Mouse (Mus musculus): ENCODE data around the gene Gm12184. TPM values are rescaled to one million over a fixed set of nuclear protein-coding genes. Genes with fewer than 3 reads are reported as not detected.
A peak's percentile ranks its signal among the peaks of the same experiment; 100 is the strongest.
"Not testable (repeated sequence)": the region's sequence is repeated elsewhere in the genome, so short reads cannot be mapped to it uniquely, and the experiment has no call there.

Gm12184 gene
- total RNA-seq (2021): 1 to 10 TPM; 2.9 to 5.0 TPM

DNA sequence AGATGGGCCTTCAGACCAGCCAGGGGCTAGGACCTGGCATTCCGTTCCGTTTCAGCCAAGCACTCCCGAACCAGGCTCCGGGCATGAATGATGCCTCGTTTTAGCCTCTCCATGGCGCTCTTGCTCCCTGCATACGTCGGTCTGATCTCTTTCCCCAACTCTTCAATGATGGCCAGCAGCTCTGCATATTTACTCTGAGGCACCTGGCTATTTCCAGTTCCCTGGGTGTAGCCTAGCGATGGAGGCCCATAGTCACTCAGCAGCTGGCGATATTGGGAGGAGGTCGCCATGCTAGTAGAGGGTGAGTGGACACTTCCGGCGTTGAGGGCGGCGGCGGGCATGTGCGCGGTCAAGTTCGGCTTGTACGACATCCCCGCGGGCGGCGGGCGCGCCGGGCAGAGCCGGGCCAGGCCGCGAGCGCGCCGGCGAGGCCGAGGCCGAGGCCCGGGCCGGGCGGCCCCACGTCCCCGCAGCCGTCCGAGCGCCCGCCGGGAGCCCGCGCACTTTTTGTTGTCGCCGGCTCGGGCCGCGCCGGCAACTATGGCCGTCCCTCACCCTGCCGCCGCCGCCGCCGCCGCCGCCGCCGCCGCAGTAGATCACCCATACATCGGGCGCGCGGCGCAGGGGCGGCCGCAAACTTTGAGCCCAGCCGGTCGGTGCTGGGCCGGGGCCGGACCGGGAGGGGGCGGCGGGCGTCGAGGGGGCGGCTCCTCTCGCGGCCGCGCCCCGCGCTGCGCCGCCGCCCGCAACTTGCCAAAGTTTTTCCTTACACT is at the start of gene Gm12184, which contains the start of gene Trim7:
TSS of gene Gm12184 (minus strand) at position 677 of the 773 bp plus-strand sequence.
TSS of gene Trim7 (plus strand) at position 162 of the 773 bp plus-strand sequence.
- peak; percentile 37 to 40 for DNase-seq
- intact Hi-C loops (cut with DNase I): not testable (repeated sequence)

DNA sequence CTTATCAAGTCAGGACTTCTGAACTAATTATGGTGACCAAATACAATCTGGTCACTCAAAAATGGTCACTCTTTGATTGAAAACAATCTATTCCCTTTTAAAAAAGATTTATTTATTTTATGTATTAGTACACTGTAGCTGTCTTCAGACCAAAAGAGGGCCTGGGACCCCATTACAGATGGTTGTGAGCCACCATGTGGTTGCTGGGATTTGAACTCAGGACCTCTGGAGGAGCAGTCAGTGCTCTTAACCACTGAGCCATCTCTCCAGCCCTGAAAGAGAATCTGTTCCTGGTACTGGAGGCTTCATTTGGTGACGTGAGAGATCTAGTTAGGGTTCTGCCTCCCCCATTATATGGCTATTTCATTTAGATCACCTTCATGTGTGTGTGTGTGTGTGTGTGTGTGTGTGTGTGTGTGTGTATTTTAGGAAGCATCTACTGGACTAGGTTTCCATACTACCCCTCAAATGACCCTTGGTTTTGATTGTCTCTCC is 48.9 kb upstream of the Gm12184 start:
- not testable (repeated sequence) for DNase-seq
- intact Hi-C loops (cut with DNase I): loop anchor here (10.0 kb wide), 1 partner anchor 539 kb away; no protein-coding TSS in a partner anchor

DNA sequence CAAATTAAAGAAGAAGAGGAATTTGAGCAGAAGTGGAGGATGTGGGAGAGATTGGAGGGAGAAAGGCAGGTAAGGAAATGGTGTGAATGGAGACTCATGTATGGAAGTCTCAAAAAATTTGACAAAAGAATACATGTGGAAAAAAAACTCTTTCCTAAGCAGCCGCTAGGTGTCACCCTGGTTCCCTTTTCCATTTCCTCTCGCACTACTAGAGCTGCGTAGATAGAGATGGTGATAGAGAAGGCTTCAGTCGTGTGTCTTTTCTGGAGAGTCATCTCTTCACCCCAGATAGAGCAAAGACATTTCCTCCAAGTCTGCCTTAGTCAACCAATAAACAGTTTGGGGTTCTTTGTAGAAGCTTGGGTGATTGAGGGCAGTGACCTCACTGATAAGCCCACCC is 48.0 kb upstream of the Gm12184 start:
- peak; percentile 57 to 68 for DNase-seq
- intact Hi-C loops (cut with DNase I): loop anchor here (1.0 to 10.0 kb wide), 4 partner anchors 229 to 540 kb away; partner anchors contain the start of genes Btnl9 and Zfp62

DNA sequence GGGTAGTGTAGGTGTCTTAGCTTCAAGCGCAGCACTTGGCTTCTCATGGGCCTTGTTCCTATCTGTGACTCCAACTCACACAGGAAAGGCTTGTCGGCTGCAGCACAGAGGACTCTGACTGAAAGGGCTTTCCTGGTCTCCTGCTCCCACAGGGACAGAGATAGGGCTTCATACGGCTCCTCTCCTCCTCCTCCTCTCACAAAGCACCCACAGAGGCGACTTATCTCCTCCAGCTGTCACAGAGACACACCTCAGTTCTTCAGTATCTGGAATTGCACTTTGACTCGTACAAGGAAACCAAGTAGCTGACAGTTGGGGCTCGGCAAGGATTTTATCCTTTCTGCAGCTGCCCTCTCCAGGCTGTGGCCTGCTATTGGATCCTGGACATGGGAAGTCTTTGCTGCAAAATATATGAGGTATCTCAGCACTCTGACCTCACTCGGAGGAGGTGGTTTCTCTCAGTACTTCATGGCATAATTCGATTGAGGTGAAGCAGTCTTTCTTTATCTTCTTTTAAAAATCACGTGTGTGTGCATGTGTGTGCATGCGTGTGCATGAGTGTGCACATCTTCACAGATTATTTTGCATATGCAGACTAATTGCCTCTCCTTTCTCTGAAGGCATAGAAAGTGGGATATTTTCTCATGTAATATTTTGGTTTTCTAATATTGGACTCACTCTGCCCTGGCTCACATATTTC is 47.3 kb upstream of the Gm12184 start:
- intact Hi-C loops (cut with DNase I): loop anchor here (1.0 to 10.0 kb wide), 4 partner anchors 230 to 541 kb away; partner anchors contain the start of genes Btnl9 and Zfp62
- no peak for DNase-seq

DNA sequence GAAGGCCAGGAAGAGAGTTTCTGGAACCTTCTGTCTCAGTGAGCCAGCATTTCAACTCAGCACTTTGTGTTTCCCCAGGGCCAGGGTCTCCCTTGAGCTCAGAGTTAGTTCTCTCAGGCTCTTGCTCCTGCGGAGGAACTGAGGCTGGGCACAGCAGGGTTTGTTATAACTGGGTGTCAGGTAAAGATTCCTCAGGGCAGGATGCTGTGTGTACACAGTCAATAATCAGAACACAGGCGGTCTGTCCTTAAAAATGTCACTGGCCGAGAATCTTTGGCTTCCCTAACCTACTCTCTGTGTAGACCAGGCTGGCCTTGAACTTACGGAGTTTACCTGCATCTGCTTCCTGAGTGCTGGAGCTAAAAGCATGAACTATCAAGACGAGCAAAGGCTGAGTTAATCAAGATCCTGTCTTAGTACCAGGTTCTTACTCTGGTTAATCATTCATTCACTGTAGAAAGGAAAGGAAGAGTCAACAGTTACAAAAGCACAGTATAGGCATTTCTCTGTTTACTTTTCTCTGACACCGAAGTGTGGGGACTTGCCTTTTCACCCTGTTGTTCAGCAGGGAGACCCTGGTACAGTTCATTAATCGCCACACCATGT is 46.3 kb upstream of the Gm12184 start:
- intact Hi-C loops (cut with DNase I): loop anchor here (5.0 to 10.0 kb wide), 3 partner anchors 315 to 542 kb away; partner anchors contain the start of genes Btnl9 and Zfp62
- DNase-seq: no peak

DNA sequence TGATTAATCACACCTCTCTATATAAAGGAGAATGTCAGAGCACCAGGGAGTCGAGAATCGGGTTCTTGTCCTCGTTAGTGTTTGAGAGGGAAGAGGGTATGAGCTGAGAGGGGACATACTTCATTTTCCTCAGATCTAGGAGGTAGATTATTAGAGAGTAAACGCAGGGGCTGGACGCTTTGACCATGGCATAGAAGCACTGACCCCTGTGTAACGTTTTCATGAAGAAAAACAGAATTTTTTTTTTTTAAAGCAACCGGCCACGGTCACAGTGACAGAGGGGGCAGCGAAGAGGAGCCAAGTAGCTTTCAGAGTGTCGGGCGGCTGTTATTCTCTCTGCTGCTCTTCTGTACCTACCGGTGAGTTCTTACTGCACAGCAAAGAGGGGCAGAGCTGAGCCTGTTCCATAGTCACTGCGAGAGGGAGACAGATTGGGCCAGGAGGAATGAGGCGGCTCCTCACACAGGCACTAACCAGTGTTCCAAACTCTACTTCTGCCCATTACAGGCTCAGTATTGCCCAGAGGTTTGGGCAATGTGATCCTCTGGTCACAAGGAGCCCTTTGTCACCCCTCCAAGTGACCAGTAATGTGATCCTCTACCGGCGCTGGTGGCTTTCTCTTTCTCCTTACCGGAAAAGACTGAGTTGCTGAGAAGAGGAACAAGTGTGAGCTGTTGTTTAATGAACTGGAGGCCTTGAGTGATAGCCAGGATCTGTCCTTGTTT is 45.5 kb upstream of the Gm12184 start:
- intact Hi-C loops (cut with DNase I): loop anchor here (5.0 to 10.0 kb wide), 3 partner anchors 315 to 543 kb away; partner anchors contain the start of genes Btnl9 and Zfp62
- DNase-seq: peak; percentile 57 to 65

DNA sequence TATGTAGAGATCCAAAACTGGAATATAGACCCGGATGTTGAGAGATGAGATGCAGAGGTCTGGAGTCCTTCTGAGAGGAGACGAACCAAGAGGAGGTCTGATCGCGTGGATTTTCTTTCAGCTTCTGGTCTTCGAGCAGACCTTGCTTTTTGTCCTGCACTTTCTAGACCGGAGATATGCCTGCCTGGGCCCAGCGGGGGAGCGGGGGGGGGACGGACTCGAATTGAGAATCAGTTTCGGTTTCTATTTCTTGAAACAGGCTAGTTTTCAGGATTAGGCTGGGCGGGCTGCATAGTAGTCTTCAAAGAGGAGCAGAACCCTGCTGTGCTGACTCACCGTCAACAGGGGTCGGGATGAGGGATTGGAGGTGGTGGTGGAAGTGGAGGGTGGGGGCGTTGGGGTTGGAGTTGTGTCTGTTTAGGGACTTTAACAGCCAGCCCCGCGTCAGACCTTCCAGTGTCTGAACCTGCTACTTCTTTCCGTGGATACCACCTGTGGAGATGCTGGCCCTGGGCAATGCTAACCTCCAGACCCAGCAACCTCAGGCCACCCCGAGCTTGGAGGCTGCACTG is 44.8 kb upstream of the Gm12184 start, which contains the start of gene Irgm1:
TSS of gene Irgm1 (minus strand) at position 483 of the 572 bp plus-strand sequence.
- intact Hi-C loops (cut with DNase I): loop anchor here (5.0 to 10.0 kb wide), 3 partner anchors 316 to 544 kb away; partner anchors contain the start of genes Btnl9 and Zfp62
- peak; percentile 70 to 76 for DNase-seq

DNA sequence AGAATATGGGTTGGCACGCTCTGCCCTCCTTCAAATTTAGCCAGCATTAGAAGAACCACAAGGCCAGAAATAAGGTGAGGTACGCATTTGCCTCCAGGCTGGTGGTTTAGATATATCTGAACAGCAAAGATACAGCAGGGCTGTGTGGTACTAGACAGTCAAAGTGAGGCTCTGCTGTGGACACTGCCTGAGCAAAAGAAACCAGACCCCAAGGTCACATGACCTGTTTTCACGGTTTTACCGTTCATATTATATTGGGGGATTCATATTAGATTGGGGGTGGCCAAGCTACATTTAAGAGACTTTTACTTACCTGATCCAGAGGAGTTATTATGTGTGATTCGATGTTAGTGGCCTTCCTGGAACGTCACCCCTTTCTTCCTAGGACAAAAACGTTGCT is 44.3 kb upstream of the Gm12184 start:
- no peak for DNase-seq
- intact Hi-C loops (cut with DNase I): loop anchor here (5.0 to 10.0 kb wide), 3 partner anchors 317 to 544 kb away; partner anchors contain the start of genes Btnl9 and Zfp62

DNA sequence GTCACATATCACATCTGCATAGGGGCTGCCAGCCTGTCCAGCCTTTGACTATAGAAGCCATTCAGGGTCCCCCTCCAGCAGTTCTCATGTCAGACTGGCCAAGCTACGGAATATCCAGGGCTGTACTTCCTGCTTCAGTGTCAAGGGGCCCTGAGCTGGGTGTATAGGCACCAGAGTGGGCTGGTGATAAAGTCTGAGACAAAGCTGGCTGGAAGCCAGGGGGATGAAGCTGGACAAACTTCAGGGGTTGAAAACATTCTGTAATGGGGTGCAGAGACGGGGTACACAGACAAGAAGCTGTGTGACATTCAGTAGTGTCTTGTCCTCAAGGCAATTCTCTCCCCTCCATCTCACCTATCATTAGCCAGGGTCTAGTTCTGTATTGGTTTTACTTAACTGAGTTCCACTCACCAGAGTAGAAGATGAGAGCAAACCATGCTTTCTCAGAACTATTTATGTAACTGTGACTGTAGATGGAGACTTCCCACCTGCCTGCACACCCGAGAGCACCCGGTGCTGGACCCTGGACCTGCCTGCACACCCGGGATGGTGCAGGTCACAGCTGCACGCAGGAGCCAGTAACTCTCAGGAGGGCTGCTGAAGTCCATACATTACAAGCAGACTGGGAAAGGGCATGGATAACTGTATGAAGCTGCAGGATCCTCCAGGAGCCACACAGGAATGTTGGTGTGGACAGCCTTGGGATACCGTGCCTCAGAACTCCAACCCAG is 43.1 kb upstream of the Gm12184 start:
- intact Hi-C loops (cut with DNase I): loop anchor here (5.0 to 10.0 kb wide), 3 partner anchors 318 to 545 kb away; partner anchors contain the start of genes Btnl9 and Zfp62
- peak in 1 of 2 experiments; percentile 27 for DNase-seq

DNA sequence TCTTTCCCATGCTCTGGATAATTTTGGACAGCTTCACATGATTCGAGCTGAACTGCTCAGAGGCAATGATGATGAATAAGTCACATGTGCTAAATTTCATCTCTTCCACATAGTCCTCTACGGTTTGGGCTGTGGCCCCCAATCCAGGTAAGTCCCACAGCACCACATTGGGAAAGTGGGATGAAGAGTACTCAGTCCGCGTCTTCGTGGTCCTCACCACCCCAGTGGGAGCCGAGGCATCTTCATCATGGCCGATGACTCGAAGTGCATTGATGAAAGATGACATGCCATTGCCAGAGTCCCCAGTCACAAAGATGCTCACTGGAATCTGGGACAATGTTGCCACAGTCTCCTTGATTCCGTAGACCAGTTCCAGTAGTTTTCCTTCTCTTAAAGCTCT is 40.0 kb upstream of the Gm12184 start:
- DNase-seq: no peak
- intact Hi-C loops (cut with DNase I): no loop called here

DNA sequence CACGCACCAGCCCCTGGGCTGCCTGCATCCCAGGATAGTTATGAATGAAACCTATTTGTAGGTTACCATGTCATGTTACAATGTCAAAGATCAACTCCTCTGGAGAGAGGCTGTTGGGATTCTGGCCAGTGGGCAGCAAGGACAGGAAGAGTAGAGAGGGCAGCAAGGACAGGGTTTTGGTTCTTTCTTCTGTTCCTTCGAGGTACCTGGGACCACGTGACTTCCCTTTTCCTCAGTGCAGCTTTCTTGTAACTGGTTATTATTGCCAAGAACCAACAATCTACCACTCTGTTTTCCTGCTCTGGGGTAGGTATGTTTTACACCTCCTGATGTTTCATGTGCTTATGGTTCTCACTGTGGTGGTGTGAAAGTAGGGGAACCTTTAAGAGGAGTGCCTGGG is 37.4 kb upstream of the Gm12184 start:
- no peak for DNase-seq
- intact Hi-C loops (cut with DNase I): no loop called here

DNA sequence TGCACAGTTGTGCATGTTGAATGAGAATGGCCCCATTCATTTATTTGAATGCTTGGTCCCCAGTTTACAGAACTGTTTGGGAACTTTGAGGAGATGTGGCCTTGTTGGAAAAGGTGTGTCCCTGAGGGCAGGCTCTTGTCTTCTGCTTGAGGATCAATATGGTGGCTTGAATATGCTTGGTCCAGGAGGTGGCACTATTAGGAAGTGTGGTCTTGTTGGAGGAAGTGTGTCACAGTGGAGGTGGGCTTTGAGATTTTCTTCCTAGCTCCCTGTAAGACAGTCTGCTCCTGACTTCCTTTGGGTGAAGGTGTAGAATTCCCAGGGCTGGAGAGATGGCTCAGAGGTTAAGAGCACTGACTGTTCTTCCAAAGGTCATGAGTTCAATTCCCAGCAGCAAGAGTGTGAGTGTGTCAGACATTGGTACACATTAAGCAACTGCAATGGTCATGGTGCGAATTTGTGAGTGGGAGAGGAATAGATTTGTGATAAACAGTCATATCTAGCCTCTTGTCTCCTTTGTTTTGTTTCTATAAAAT is 36.4 kb upstream of the Gm12184 start:
- no peak for DNase-seq
- intact Hi-C loops (cut with DNase I): no loop called here

DNA sequence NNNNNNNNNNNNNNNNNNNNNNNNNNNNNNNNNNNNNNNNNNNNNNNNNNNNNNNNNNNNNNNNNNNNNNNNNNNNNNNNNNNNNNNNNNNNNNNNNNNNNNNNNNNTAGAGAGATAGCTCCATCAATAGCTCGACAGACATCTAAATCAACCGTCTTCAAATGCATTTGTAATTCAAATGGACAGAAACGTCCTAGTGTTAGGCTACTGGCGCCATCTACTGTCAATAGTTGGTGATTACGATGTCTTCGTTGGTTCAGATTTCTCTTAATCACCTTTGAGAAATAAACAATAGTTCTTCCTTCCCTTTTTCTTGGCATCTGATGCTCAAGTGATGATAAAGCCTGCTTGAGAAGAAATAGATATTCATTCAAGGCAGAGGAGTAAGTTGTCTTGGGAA is 32.6 kb upstream of the Gm12184 start:
- intact Hi-C loops (cut with DNase I): loop anchor here (5.0 kb wide), 1 partner anchor 393 kb away; no protein-coding TSS in a partner anchor
- peak; percentile 54 to 72 for DNase-seq

DNA sequence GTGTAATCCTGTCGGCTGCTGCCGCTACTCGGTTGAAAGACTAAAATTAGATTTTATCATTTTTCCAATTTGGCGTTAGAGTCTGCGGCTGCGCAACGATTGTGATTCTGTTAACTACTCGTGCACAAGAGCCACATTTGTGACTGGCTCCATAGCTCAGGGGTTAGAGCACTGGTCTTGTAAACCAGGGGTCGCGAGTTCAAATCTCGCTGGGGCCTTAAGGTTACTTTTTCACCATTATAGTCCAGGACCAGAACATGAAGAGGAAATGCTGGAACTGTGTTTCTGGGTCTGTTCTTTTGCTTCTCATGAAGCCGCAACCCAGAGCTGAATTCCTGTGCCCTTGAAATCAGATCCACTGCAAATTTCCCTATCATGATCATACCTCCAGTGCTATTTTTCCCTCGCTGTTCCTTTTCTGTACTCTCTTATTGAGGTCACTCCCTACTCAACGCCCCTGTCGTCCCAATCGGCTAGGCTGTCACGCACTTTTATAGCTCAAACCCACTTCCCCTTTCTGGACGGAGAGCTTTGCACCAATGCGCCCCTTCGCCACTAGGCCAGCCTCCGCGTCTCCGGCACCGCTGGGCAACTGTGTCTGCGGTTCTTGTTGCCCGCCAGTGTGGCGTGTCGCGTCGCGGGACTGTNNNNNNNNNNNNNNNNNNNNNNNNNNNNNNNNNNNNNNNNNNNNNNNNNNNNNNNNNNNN is 27.2 kb upstream of the Gm12184 start:
- intact Hi-C loops (cut with DNase I): no loop called here
- peak; percentile 92 to 93 for DNase-seq

DNA sequence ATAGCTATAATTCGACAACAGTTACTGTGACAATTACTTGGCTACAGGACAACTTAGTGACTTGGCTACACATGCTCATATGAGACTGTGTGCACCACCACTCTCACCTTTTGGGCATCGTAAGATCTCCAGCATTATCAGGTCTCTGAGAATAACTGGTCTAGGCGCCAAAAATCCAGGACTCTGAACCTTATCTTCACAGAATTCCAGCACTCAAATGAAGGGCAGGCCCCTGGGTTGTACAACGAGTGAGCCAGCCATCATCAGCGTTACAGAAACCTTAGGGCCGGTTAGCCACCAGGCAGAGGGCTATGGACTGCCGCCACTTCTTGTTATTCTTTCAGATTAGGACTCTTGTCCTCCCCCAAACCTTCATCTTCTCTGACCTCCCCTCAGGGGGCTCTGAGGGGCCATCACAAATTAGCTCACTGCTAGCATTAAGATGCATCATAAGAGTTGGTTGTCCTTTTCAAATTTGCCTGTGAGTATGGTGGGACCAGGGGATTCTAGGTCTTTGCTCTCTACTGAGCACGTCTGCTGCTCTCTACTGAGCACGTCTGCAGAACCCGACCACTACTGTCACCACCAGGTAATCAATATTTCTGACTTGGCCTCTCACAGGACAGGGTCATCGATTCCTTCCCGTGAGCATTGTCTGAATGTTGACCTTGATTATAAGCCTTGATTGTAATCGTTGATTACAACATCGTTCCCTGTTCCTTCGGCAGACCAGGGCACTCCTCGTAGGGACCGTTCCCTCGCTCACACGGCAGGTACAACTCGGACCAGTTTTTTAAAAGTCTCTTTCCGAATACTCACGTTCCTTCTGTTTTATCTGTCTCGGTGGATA is 26.4 kb upstream of the Gm12184 start:
- intact Hi-C loops (cut with DNase I): no loop called here
- DNase-seq: peak in 1 of 2 experiments; percentile 12

DNA sequence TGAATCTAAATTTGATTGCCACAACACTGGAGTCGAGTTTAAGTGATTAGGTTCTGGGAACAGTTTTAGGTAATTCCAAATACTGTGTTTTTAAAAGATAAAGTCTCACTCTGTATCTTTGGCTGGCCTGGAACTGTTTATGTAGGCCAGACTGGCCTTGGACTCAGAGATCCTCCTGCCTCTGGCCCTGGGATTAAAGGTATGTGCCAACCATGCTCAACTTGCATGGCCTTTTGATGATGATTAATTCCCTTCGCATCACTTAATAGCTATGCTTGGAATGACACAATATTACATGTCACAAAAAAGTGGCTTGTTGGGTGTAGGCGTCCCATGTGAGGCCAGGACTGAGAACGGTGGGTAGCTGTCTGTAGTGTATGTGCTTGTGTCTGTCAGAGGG is 25.7 kb upstream of the Gm12184 start:
- intact Hi-C loops (cut with DNase I): no loop called here

More for the DNA sequence above, 25.7 kb upstream of the Gm12184 start:
- no peak for DNase-seq
